Mouse (Mus musculus) adrenal gland, adult 18-20 months (tissue): ENCODE data around the gene Fdxr. TPM values are rescaled to one million over a fixed set of nuclear protein-coding genes. Genes with fewer than 3 reads are reported as not detected.

Experiments
- DNase-seq, 2 experiments: peaks; one replicate each; pipeline ENCODE4 v3.0.0; 2021 to 2022; ENCODE audit warnings: low spot score in 2 of 2
- total RNA-seq, 2 experiments: library from RNA; stranded (reverse); gene quantifications; 1 replicate in 1 of 2; 2 replicates in 1 of 2; pipeline ENCODE4 v1.2.3; 2021

Fdxr gene
- total RNA-seq, 2 experiments from 2014 or later: 1,063 to 1,343 TPM

DNA sequence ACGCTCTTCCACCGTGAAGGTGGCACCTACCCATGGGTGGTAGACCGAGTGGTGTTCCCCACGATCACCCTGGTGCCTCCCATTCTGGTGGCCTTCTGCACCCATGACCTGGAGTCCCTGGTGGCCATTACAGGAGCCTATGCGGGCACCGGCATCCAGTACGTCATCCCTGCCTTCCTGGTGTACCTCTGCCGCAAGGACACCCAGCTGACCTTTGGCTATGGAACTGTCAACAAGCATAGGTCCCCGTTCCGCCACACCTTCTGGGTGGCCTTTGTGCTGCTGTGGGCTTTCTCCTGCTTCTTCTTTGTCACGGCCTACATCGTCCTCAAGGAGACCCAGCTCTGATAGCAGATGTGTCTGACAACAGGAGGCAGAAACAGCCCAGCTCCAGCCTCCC is 33.1 kb downstream of the Fdxr start:
- no peak for DNase-seq

DNA sequence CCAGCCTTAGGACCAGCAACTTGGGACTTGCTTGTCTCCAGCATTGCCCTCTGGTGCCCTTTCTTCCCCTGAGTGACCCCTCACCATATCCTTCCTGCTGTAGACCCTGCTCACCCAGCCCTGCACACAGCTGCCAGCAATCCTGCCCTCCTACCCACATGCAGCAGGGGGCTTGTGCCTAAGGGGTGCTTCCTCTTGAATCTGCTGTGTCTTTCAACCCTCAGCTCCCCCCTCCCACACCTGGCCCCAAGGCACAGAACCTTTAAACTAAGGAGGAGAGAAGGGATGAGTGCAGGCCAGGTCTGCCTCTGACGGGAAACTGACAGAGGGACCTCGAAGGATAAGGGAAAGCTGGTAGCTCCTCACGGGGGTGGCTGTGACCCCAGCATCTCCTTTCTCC is 34.1 kb downstream of the Fdxr start:
- DNase-seq: no peak

DNA sequence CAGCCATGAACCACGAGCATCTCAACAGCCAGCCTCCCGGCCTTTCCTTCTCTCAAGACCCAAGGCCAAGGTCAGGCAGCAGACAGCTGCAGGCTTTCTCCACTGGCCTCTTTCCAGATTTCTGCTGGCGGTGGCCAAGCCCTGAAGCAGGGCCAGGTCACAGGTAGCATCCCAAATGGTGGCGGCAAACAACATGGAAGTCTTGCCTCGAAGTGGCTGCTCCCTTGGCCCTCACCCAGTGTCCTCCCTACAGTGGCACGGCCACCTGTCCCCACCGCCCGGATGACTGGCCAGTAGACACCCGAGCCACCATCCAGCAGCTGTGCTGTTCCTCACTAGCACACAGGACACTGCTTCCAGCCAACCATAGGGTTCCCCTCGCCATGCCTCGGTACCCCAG is 35.4 kb downstream of the Fdxr start:
- no peak for DNase-seq

DNA sequence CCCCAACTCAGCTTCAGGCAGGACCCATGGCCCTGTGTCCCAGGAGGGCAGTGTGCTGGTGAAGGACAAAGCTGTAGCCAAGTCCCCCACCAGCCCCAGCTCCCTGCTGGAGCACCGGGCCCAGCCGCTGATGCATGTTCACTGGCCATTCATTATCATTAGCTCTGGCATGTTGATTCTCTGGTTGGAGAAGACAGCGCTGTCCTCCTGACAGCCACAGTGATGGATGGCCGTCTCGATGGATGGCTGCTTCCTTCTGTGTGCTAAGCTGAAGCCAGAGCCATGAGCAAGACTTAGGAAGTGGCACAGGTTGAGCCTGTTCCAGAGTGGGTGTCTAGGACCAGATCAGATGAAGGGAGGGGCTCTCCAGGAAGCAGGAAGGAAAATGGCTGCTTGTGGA is 40.3 kb downstream of the Fdxr start:
- no peak for DNase-seq

DNA sequence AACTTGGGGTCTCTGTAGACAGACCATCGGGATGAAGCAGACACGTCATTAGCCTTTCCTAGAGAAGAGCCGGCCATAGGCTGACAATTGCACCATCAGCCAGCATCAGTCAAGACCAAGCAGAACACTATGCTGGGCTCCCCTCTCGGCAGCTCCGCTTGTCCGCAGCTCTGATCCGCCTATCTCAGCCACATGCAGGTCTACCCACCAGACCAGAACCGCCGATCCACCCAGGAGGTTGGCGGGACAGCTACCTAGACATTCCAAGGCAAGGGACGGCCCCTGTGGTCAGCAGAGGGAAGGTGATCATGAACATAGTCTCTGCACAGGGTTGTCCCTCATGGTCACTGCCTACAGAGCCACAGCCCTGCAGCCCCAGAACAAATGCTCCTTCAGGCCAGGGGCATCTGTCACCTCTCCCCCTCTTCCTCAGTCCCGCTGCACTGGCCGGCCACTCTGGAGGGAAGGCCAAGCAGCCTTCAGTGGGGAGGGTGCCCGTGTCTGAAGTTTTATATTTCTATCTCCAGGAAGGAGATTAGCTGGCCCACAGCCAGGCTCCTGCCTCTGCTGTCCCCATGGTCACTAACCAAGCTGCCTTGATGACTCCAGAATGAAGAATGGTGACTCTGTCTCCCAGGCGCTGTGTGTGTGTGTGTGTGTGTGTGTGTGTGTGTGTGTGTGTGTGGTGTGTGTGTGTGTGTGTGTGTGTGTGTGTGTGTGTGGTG is 42.4 kb downstream of the Fdxr start:
- DNase-seq: peak; percentile 39 to 44

DNA sequence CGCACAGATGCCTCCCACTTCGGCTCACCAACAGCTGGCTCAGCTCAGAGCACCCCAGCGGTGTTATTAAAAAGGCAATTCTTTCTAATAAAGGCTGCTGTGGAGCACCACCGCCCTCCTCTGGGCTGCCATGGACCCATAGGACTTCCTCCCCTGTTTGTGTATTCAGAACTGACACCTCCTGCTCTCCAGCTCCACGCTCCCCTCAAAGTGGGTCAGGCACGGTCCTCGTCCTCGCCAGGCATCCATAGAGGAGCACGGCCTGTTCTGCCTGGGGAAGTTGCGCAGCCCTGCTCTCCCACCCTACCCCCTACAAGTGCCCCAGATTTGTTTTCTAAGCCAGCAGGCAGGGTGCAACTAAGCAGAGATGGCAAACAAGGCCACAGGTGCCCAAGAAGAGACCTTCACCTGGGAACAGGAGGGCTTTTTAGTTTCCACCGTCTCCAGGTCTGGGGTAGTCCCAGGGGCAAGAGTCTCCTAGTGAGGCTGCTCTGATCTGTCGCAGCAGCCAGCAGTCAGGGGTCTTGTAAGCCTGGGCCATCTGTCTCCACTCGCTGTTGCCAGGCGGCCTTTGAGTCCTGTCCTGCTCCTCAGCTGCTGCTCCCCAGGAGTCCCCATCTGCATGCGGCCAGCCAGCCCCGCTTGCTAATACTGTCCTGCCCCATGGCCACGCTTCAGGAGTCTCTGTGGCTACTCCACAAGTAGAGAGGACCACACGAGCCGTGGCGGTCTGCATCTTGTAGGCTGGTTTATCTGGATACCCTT is 43.1 kb downstream of the Fdxr start:
- DNase-seq: no peak

DNA sequence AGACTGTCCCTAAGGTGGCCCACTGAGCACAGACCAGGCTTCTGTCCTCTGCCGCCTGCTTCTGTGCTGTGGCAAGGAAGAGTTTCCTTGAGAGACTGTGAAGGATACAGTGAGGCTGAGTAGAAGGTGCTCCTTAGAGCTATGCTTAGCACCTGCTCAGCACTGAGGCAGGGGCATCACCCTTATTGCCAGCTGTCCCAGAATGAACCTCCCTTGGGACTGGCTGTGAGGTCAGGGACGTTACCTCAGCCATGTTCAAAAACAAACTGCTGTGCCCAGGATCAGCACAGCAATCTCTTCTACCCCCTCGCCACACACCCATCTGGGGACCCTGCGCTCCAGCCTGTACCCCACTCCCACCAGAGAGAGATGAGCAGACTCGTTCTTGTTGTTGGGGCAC is 44.0 kb downstream of the Fdxr start:
- DNase-seq: no peak

DNA sequence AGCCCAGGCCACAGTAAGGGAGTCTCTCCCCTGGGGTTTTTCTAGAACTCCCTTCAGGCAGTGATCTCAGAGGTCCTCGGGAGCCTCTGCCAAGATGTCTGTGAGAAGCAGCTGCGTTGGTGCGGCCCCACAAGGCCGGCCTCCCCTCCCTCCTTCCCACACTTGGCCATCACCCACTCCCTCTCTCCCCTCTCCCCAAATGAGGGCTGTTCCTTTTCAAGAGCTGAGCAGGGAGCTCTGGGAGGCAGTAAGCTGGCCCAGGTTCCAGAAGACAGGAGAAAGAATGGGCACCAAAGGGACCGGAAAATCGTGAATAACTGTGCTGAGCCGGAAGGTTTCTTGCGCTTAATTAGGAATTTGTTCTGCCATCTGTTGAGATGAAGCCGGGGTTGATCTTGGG is 44.9 kb downstream of the Fdxr start:
- no peak for DNase-seq

DNA sequence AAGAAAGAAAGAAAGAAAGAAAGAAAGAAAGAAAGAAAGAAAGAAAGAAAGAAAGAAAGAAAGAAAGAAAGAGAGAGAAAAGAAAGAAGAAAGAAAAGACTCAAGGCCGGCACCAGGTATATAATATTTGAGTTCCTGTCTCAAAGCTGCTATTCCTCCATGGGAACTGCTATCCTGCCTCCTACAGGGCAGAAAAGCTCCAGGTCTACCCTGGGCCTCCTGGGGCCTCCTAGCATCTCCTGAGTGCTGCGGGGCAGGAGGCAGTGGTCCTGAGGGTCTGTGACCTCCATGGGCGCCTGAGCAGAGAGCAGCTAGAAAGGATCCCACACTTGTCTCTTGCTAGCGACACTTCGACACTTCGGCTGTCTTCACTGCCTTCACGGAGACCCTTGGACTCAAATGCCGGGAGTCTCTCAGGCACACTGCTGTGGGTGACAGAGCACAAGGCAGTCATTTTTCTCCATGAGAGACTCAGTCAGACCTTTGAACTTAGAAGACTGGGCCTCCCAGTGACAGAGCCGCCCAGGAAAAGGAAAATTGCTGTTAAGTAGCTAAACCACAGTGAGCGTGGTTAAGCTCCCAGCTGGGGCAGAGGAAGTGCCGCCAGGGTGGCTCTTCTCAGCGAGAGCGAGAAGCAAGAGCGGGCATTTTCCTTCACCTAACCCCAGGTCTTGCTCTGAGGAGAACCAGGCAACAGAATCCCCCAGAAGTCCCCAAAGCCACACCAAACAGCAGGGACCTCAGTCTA is 45.5 kb downstream of the Fdxr start:
- DNase-seq: no peak

DNA sequence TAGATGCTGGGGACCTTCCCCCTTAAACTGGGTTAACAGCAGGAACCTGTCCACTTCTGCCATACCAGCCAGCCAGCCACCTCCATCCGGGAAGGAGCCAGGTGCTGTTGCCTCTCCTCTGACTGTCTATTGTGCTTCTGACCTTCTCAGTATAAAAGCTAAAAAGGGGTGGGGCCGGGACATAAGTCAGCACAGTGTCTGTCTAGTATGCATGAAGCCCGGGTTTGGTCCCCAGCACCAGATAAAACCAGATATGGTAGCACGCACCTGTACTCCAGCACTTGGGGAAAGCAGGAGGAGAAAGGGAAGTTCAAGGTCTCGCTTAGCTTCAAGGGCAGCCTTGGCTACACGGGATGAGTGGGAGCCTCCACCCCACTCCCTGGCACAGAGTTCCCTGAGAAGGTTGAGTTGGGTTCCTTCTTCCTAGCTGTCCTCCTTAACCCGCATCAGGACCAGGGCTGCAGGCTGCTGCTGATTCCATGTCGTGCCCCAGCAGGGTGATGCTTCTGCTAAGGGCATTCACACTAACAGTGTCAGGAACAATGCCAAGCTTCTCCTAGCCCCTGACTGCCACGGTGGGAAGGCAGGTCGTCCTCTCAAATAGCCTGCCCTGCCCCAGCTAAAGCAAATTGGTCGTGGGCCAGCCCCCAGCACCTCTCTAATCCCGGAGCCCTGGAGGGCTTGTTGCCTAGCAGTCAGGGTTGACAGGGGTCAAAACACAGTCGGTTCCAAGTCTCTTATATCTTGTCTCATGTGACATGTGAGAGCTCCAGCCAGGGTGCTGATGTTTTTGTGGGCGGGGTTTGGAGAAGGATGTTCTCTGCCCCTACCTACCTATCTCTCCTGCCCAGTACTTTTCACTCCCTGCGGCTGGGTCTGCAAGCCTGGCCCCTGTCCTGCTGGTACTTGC is 47.6 kb downstream of the Fdxr start:
- no peak for DNase-seq

DNA sequence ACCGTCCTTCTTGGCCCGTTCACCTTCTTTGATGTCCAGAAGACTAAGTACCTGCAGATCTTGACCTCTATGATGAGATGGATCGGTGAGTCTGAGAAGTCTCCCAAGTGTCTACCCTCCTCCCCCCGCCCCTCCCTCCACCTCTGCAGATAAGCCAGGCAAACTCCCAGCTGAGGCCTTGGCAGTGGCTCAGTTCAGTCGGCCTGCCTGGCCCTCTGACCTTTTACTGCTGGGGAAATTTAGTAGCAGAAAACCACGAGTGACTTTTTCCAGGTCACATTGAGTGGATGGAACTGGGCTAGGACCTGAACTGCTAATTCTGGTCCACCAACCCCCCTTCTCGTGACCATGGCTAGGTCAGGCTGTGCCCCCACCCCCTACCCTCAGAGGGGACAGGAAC is 48.4 kb downstream of the Fdxr start:
- no peak for DNase-seq

DNA sequence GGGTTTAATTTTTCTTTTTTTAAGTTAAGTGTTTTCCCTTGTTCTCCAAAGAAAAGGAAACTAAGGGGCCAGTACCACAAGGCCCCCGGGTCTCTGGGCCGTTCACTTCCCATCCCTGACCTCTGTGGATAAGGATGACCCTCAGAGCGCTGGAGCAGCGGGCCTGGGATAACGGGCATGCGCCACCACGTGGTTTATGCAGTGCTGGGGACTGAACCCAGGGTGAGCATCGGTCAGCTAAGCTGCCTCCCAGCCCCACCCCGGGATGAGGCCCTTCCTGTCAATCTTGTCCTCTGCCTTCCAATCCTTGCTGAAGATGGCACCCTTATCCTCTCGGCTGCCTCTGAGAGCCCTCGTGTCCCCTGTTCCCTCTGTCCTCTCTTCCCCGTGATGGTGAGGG is 49.2 kb downstream of the Fdxr start:
- no peak for DNase-seq

DNA sequence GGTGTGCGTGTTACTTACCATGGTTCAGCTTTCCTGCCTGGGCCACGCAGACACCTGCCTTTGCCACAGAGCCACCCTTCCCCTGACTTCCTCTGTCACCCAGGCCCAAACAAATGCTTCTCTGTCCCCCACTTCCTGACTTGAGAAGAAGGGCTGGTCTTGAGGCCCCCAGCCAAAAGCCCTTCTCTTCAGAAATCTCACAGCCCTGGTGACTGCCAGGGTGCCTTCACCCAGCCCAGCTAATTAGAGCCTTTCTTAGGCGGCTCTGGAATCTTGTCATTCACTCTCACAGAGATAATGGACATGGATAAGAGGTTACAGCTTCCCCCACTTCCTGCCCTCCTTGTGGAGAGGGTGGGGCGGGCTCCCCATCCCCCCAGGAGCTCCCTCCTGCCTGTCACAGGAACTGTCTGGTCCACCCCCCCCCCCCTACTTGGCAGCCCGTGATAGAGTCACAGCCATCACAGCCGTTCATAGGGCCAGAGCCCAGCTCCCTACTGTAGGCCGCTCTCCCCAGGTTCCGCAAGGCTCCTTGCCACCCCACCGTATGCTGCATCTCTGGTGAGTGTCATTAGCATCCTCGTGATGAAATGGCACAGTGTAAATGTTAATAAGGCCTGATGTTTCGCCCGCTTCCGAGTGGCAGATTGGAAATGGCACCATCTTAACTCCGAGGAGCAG is 49.9 kb downstream of the Fdxr start:
- no peak for DNase-seq

DNA sequence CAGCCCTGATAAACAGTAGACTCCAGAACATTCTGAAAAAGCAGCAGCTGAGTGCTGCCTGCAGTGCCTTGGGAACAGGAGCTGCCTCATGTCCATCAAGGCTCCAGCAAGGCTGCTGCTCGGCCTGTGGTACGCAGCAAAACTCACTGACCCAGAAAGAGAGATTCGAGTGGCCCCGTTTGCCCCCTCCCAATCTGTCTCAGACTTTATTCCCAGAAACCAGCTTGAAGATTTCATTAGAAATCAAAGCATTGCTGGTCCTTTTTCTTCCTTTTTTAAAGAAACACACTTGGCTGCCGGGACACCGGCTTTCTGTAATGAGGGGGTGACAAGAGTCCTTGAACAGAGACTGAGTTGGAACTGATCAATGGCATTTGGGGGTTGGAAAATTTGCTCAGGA is 51.5 kb downstream of the Fdxr start:
- no peak for DNase-seq

DNA sequence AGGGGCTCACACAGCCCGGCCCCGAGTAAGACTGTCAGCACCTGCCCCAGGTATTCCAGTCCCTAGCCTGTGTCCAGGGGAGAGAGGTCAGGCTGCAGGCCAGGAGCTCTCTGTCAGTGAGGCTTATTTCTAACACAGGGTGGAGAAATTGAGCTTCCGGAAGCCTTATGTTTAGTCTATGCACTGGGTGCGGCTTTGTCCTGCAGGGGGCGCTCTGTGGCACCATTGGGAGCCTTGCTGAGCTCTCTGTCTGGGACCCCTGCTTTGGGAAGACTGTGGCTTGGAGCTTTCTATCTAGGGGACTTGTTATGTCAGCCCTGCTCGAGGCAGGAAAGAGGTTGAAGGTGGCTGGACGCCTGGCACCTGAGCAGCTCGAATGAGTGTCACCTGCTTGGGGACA is 52.0 kb downstream of the Fdxr start:
- peak; percentile 47 to 56 for DNase-seq

DNA sequence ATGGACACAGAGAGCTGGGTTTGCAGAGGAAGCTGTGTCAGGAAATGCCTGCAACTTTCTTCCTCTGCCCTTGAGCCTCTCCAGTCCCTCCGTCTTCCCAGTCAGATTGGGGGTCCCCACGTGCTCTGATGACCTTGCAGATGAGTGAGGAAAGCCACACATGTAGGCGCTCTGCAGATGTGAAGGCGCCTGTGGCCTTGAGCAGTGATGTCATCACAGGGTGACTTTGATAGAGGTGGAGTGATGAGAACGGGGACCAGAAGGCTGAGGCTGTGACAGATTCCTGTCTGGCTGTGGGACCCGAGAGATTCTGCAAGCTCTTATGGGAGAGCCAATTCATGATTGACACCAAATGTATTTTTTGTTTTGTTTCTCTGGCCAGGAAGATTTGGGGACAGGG is 53.0 kb downstream of the Fdxr start:
- peak in 1 of 2 experiments; percentile 39 for DNase-seq

DNA sequence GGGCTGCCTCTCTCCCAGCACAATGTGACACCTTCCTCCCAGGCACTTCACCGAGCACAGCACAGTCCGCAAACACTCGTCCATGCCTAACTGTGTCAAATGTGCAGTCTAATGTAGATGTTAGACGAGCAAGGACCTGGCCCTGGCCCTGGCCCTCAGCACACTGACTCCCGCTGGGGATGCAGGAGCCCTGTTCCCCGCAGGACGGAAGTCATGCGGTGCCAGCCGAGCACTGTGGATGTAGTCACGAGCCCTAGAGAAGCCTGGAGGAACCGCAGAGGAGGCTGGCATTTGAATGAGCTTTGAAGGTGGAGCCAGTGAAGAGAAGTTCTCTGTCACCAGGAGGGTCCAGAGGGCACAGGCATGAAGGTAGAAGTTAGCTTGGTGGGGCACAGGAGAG is 53.4 kb downstream of the Fdxr start:
- no peak for DNase-seq

DNA sequence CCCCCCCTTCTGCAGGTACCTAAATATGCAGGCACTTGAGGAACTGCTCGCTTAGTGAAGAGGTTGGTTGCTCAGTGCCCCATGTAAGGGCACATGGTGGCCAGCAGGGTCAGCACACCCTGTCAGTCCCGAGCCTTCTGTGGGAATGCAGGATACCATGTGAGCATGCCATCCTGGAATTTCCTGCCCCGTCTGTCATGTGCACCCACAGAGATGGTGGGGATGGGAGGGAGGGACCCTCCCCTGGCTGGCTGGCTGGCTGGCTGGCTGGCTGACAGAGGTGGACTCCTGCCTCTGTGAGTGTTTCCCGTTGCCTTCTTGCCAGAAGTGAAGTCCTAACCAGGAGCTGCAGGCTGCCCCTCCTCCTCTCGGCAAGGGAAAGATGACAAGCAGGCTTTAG is 54.3 kb downstream of the Fdxr start:
- no peak for DNase-seq

DNA sequence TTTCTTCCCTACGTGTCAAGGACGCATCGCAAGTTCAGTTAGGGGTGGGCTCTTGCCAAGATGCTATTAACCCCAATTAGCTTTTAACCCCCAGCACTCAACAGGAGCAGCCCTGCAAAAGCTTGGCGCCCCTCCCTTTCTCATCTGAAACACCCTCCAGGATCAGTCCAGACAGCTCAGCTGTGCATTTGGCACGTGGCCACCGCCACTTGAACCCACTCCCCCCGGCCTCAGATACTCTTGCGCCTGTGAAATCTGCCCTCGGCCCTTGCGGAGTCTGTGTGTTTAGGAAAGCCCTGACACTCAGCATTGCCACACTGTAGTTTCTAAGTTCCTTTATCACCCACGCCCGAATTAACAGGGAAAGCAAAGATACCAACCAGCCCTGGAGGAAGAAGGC is 54.8 kb downstream of the Fdxr start:
- no peak for DNase-seq

DNA sequence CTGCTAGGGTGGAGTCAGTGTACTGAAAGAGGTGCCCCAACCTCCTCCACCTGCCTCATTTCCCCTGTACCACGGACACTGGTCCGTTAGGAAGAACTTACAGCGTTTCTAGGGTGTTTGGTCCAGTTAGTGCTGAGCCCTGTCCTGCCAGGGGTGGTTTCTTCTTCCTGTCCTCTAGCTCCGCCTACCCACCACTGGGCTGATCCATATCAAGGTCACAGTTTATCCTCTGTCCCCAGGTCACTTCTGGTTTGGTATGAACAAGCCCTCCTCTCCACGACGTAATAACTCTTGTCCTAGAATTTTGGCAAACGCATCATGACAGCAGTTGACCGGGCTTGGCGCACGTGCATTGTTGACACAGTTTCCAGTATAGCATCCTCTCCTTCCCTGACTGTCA is 57.2 kb downstream of the Fdxr start:
- DNase-seq: no peak

DNA sequence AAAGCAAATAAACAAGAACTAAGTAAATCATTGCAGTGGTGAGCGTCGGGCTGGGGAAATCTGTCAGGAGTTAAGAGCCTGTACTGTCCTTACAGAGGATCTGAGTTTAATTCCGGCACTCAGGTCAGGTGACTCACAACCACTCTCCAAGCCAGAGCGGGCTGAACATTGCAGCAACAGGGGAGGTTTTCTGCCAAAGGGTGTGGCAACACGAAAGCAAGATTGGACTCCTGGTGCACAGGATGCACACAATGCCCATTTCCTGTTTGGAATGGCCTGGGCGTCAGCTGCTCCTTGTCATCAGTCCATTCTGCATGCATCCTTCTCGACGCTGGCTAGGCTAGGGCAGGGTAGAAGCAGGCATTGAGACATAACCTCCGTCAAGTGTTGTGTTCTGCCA is 57.6 kb downstream of the Fdxr start:
- DNase-seq: no peak
